Mouse (Mus musculus) hindbrain, embryonic 16.5 days (tissue): ENCODE results near the gene Cuedc2. TPM values are rescaled to one million over a fixed set of nuclear protein-coding genes. Genes with fewer than 3 reads are reported as not detected.
A peak's percentile ranks its signal among the peaks of the same experiment; 100 is the strongest.

Experiments used
- ATAC-seq: fragments of 200-750 bp; cut with Nextera tagmentation; 2 replicates; pipeline ENCODE4 v1.8.0; 2017; ENCODE audit warnings: moderate TSS enrichment, moderate library complexity
- H3K27ac ChIP-seq: fragments of 300-500 bp; sonication (generic); 2 replicates; pipeline ENCODE4 v1.5.1; 2014; ENCODE audit warnings: low read depth, mild to moderate bottlenecking, control low read depth, low read length, moderate library complexity
- H3K27me3 ChIP-seq: fragments of 300-500 bp; sonication (generic); replicated peaks from 2 replicates; pipeline ENCODE4 v1.6.1; 2014; ENCODE audit warnings: low read length; ENCODE audit not compliant: control insufficient read depth, insufficient read depth
- H3K36me3 ChIP-seq: fragments of 300-500 bp; sonication (generic); 2 replicates; pipeline ENCODE4 v1.6.1; 2014; ENCODE audit warnings: mild to moderate bottlenecking, low read length, moderate library complexity, mixed read lengths; ENCODE audit not compliant: control insufficient read depth, insufficient read depth
- H3K4me1 ChIP-seq: fragments of 300-500 bp; sonication (generic); 2 replicates; pipeline ENCODE4 v1.6.1; 2014; ENCODE audit warnings: low read depth, low read length; ENCODE audit not compliant: control insufficient read depth, insufficient read depth
- H3K4me2 ChIP-seq: fragments of 300-500 bp; sonication (generic); 2 replicates; pipeline ENCODE4 v1.6.1; 2014; ENCODE audit warnings: mild to moderate bottlenecking, low read length, control low read depth, moderate library complexity
- H3K4me3 ChIP-seq: fragments of 300-500 bp; sonication (generic); 2 replicates; pipeline ENCODE4 v1.5.1; 2014; ENCODE audit warnings: mild to moderate bottlenecking, low read length, control low read depth, moderate library complexity
- H3K9ac ChIP-seq: fragments of 300-500 bp; sonication (generic); 2 replicates; pipeline ENCODE4 v1.6.1; 2014; ENCODE audit warnings: low read depth, mild to moderate bottlenecking, control low read depth, low read length, moderate library complexity
- H3K9me3 ChIP-seq: fragments of 300-500 bp; sonication (generic); 2 replicates; pipeline ENCODE4 v1.6.1; 2014; ENCODE audit warnings: mild to moderate bottlenecking, low read length, moderate library complexity; ENCODE audit not compliant: control insufficient read depth
- WGBS: fragments of 180-500 bp; shearing (Covaris S2); extraction: QIAGEN DNeasy Blood & Tissue Kit; methylation state at CpG from one replicate; pipeline ENCODE4 v1.1.7; 2014; 5-methylcytosine and 5-hydroxymethylcytosine counted together
- polyA plus RNA-seq: library from polyadenylated mRNA; unstranded; fragments of >200 nt; fragmentation: Nextera tagmentation; extraction: Ambion mirVana; gene quantifications from 2 replicates; pipeline ENCODE4 v1.2.1, GENCODE M21; 2015

The Cuedc2 gene
- polyA plus RNA-seq, 1 experiment from 2014 or later = 362 TPM

- Histone ChIP-seq H3K9me3 (no peaks in the 10 kb centered on the region), H3K9ac (no peak overlapping the region), H3K4me1 (peaks cover 7% of the 10 kb centered on the region), H3K4me3 (no peak overlapping the region), H3K27me3 (no peaks in the 10 kb centered on the region; the same call in 1 of the 2 replicates), H3K4me2 (no peak overlapping the region), H3K27ac (no peak overlapping the region), H3K36me3 (no peaks in the 10 kb centered on the region)
- no peak for ATAC-seq
- 77% methylated on average over 8 of the region's 8 CpGs for WGBS
Observed at GRCm38 (mm10) chr19:46362104-46362503, 23.6 kb upstream of the Cuedc2 start.

DNA sequence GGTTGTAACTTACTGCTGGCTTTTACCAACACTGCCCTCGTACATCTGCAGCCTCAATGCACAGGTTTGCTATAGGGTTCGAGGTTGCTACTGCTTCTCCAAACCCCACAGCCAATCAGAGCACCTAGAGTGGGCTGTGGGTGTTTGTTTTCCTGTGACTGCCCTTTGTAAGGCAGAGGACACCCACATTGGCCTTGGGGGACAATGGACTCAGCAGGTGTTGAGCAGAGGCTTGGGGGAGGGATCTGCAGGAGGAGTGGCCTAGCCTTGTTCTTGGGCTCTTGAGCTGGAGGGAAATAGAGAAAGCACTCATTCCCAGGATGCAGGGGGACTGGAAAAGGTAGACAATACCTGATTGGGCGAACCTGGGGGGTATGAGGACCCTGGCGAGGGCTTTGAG lies 19.9 kb upstream of the Cuedc2 start:
- peaks cover 9% of the 10 kb centered on the region for H3K4me1 ChIP-seq
- no peaks in the 10 kb centered on the region for H3K36me3 ChIP-seq
- ATAC-seq = no peak
- H3K9me3 ChIP-seq = no peaks in the 10 kb centered on the region
- no peak overlapping the region for H3K4me2 ChIP-seq
- H3K27me3 ChIP-seq = no peaks in the 10 kb centered on the region; the same call in 1 of the 2 replicates
- WGBS = 58% methylated on average over 4 of the region's 4 CpGs
- H3K27ac ChIP-seq = no peak overlapping the region
- H3K4me3 ChIP-seq = no peak overlapping the region
- H3K9ac ChIP-seq = no peak overlapping the region

DNA sequence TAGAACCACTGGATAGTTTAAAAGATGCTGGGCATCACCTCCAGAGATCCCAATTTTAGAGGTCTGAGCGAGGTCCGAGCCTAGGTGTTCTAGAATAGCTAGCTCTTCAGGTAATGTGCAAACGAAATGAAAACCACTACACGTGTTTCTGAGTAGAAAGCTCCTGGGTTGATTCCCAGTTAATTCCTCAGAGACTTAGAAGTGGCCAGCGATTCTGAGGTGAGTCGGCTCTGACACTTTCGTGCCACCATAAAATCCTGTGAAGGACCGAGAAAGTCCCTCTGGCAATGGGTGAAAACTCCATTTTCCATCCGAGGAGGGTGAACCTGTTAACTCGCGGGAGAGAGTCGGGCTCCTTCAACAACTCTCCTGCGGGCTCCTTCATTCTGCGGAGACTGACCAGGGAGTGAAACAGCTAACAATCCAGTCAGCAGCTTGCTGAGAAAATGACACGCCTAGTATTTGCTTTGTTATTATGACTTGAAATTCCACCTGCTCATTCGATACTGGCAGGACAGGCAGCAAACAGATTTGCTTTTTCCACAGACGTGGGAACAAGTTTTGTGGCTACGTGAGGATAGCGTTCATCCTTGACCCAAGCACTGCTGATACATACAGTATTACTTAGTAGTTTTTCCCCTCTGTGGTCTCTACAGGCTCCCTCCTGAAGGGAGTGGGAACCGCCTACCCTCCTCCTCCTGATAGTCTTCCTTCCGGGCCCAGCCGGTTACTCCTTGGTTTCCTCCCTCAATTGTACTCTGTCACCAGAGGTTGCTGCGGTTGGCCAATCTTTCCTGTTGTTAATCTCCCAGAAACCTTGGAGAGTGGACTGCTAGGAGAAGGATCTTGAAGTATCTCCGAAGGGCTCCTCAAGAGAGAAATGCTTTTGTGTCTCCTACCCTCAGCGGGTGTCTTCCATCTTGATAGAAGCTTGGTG lies 19.1 kb upstream of the Cuedc2 start:
- peak overlapping the region; percentile 84 for H3K4me2 ChIP-seq
- peaks cover 9% of the 10 kb centered on the region for H3K4me1 ChIP-seq
- H3K27me3 ChIP-seq = no peaks in the 10 kb centered on the region; the same call in 1 of the 2 replicates
- H3K9ac ChIP-seq = peak overlapping the region; percentile 87
- no peaks in the 10 kb centered on the region for H3K9me3 ChIP-seq
- ATAC-seq = no peak
- no peaks in the 10 kb centered on the region for H3K36me3 ChIP-seq
- H3K27ac ChIP-seq = no peak overlapping the region
- peak overlapping the region; percentile 68 for H3K4me3 ChIP-seq
- 24% methylated on average over 25 of the region's 25 CpGs for WGBS

GRCm38 (mm10) chr19:46356701-46357138 lies 18.2 kb upstream of the Cuedc2 start:
- Histone ChIP-seq H3K4me2 (peak overlapping the region; percentile 84), H3K27me3 (no peaks in the 10 kb centered on the region; the same call in 1 of the 2 replicates), H3K9me3 (no peaks in the 10 kb centered on the region), H3K9ac (peak overlapping the region; percentile 87), H3K4me1 (peaks cover 9% of the 10 kb centered on the region), H3K27ac (peak overlapping the region; percentile 75), H3K36me3 (no peaks in the 10 kb centered on the region), H3K4me3 (peak overlapping the region; percentile 68)
- WGBS = under 1% methylated on average over 29 of the region's 29 CpGs
- peak; percentile 94 for ATAC-seq

DNA sequence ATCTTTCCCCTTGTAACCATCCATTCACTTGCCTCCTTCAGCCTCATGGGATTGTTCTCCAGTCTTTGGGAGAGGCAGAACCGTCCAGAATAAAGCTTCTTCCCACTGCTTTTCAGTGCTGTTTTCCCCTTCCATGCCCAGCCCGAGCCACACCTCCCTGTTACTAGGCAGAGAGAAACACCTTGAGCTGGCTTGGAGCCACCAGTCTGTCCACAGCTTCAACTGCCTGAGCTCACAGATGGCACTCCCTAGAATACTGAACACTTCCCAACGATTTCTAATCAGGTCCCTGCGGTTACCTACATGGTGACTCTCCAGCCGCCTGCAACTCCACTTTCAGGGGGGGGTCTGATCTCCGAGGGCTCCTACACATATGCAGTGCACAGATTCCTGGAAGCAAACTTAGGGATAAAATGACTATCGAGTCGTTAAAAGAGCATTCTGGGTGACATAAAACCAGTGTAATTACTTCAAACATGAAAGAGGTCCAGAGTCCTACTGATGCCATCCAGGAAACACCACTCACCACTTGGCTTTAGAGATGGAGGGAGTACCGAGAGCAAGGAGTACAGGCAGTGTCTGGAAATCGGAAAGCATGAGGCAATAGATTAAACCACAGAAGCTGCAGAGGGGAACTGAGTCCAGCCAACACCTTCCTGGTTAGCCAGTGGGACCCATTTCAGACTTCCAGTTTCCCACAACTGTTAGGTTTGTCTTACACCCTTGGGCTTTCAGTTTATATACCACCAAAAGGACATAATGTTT lies 11.8 kb upstream of the Cuedc2 start, which contains the start of gene 2310034G01Rik:
2310034G01Rik (minus strand) TSS at position 135 of the 765 bp plus-strand sequence.
- H3K4me2 ChIP-seq = peak within 1 kb of the TSS; percentile 61
- H3K36me3 ChIP-seq = no peaks in the 10 kb centered on the region
- ATAC-seq = no peak
- peak within 1 kb of the TSS; percentile 94 for H3K27ac ChIP-seq
- H3K9me3 ChIP-seq = no peaks in the 10 kb centered on the region
- no peaks in the 10 kb centered on the region for H3K27me3 ChIP-seq
- peak within 1 kb of the TSS; percentile 74 for H3K4me3 ChIP-seq
- 65% methylated on average over 10 of the region's 10 CpGs for WGBS
- H3K4me1 ChIP-seq = peaks cover 10% of the 10 kb centered on the region
- H3K9ac ChIP-seq = peak within 1 kb of the TSS; percentile 93

GRCm38 (mm10) chr19:46349550-46349949 lies 11.0 kb upstream of the Cuedc2 start:
- H3K4me2 ChIP-seq = peak overlapping the region; percentile 61
- 0 out of 2 replicates have a peak, but pooled peaks have one; percentile 9 for ATAC-seq
- peak overlapping the region; percentile 94; the same call in 1 of the 2 replicates for H3K27ac ChIP-seq
- no peaks in the 10 kb centered on the region for H3K9me3 ChIP-seq
- peaks cover 10% of the 10 kb centered on the region for H3K4me1 ChIP-seq
- H3K9ac ChIP-seq = peak overlapping the region; percentile 93
- H3K4me3 ChIP-seq = peak overlapping the region; percentile 74
- 29% methylated on average over 6 of the region's 6 CpGs for WGBS
- H3K27me3 ChIP-seq = 0 out of 2 replicates have a peak, but pooled peaks cover 2% of the 10 kb centered on the region
- H3K36me3 ChIP-seq = no peaks in the 10 kb centered on the region

DNA sequence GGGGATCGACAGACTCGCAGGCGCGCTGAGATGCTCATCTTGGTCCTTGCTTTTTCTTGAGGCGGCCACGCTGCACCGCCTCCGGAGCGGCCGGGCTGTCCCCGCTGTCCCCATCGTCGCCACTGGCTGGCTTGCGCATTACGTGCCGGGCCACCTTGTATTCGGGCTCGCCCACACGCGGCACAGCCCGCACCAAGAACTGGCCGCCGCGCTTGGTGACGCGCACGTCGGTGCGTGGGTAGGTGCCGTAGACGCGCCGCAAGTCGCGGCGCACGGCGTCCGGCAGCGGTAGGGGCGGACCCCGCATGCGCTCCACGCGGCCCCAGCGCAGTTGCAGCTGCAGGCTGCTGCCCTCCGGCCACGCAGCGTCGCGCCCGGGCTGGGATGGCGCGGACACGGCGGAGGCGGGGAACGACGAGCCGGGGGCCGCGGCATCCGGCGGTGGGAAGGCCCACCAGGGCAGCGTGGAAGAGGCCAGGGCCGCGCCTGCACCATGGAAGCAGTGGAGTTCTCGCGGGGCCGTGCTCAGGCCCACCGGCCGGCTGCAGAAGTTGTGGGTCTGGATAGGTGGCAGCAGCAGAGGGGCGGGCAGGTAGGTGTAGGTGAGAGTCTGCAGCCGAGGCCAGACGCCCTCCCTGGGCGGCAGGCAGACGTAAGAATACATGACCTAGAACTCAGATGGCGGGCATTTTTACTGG lies 10.4 kb upstream of the Cuedc2 start:
- 0 out of 2 replicates have a peak, but pooled peaks cover 2% of the 10 kb centered on the region for H3K27me3 ChIP-seq
- peak overlapping the region; percentile 93 for H3K9ac ChIP-seq
- peak; percentile 96 for ATAC-seq
- under 1% methylated on average over 74 of the region's 78 CpGs for WGBS
- peak overlapping the region; percentile 74 for H3K4me3 ChIP-seq
- H3K27ac ChIP-seq = peak overlapping the region; percentile 94
- peak overlapping the region; percentile 61 for H3K4me2 ChIP-seq
- peaks cover 10% of the 10 kb centered on the region for H3K4me1 ChIP-seq
- H3K9me3 ChIP-seq = no peaks in the 10 kb centered on the region
- no peaks in the 10 kb centered on the region for H3K36me3 ChIP-seq

GRCm38 (mm10) chr19:46347936-46348668 lies 9.6 kb upstream of the Cuedc2 start:
- peak overlapping the region; percentile 74 for H3K4me3 ChIP-seq
- H3K9me3 ChIP-seq = no peaks in the 10 kb centered on the region
- WGBS = 28% methylated on average over 14 of the region's 14 CpGs
- ATAC-seq = no peak
- peak overlapping the region; percentile 94 for H3K27ac ChIP-seq
- peak overlapping the region; percentile 61 for H3K4me2 ChIP-seq
- H3K4me1 ChIP-seq = peaks cover 10% of the 10 kb centered on the region
- 0 out of 2 replicates have a peak, but pooled peaks cover 2% of the 10 kb centered on the region for H3K27me3 ChIP-seq
- H3K36me3 ChIP-seq = no peaks in the 10 kb centered on the region
- peak overlapping the region; percentile 93 for H3K9ac ChIP-seq
